Mouse (Mus musculus) ES-Bruce4 (cell line): ENCODE data around the gene Hba-a1. TPM values are rescaled to one million over a fixed set of nuclear protein-coding genes. Genes with fewer than 3 reads are reported as not detected.
A peak's percentile ranks its signal among the peaks of the same experiment; 100 is the strongest.

Experiments
- H3K27ac ChIP-seq: 2 replicates; pipeline ENCODE4 v1.5.1; 2012; ENCODE audit warnings: low read length, inconsistent platforms; ENCODE audit not compliant: insufficient read depth
- H3K27me3 ChIP-seq: 2 replicates; pipeline ENCODE4 v1.6.1; 2012; ENCODE audit warnings: mild to moderate bottlenecking, low read length, inconsistent platforms; ENCODE audit not compliant: control insufficient read depth, poor library complexity, insufficient read depth, severe bottlenecking
- H3K36me3 ChIP-seq: 2 replicates; pipeline ENCODE4 v1.6.1; 2012; ENCODE audit warnings: inconsistent platforms, mild to moderate bottlenecking, low read length, moderate library complexity; ENCODE audit not compliant: control insufficient read depth, poor library complexity, insufficient read depth, severe bottlenecking
- H3K4me1 ChIP-seq: one replicate; pipeline ENCODE4 v1.8.1; 2011; ENCODE audit warnings: low read length; ENCODE audit not compliant: control insufficient read depth, insufficient read depth
- H3K4me3 ChIP-seq: 2 replicates; pipeline ENCODE4 v1.5.1; 2011; ENCODE audit warnings: low read depth, mild to moderate bottlenecking, low read length
- H3K9ac ChIP-seq: 2 replicates; pipeline ENCODE4 v1.6.1; 2012; ENCODE audit warnings: low read depth, mild to moderate bottlenecking, inconsistent platforms; ENCODE audit not compliant: poor library complexity, severe bottlenecking
- H3K9me3 ChIP-seq: replicated peaks from 2 replicates; pipeline ENCODE4 v1.6.1; 2012; ENCODE audit warnings: mild to moderate bottlenecking, low read length, inconsistent platforms; ENCODE audit not compliant: control insufficient read depth, poor library complexity, insufficient read depth, severe bottlenecking
- CTCF ChIP-seq: IDR thresholded peaks from one replicate; pipeline ENCODE4 v1.8.1; 2011; ENCODE audit warnings: low read depth, low read length
- EP300 ChIP-seq: IDR thresholded peaks from 2 replicates; pipeline ENCODE4 v1.6.1; 2011; ENCODE audit warnings: low read depth, low read length; ENCODE audit not compliant: insufficient read depth
- POLR2A ChIP-seq: IDR thresholded peaks from one replicate; pipeline ENCODE4 v1.8.1; 2011; ENCODE audit warnings: low read length; ENCODE audit not compliant: insufficient read depth
- polyA plus RNA-seq: library from polyadenylated mRNA; stranded (reverse); fragments of >200 nt; gene quantifications from 2 replicates; pipeline ENCODE4 v1.2.4, GENCODE M21; 2011; ENCODE audit warnings: low read depth; ENCODE audit not compliant: missing spikeins, insufficient read depth, insufficient read length

Gene Hba-a1
- polyA plus RNA-seq, 1 experiment = 1.6 TPM

GRCm38 (mm10) chr11:32321196-32321565 is 37.9 kb downstream of the Hba-a1 start:
- no peak overlapping the region for H3K9ac ChIP-seq
- no peak overlapping the region for H3K4me3 ChIP-seq
- no peaks in the 10 kb centered on the region for H3K9me3 ChIP-seq
- H3K27ac ChIP-seq = no peak overlapping the region
- H3K27me3 ChIP-seq = no peaks in the 10 kb centered on the region
- no peaks in the 10 kb centered on the region for H3K4me1 ChIP-seq
- no peak for TF ChIP-seq POLR2A
- no peak for TF ChIP-seq EP300
- TF ChIP-seq CTCF = peak; percentile 99
- H3K36me3 ChIP-seq = no peaks in the 10 kb centered on the region

GRCm38 (mm10) chr11:32324609-32325008 is 41.3 kb downstream of the Hba-a1 start:
- Histone ChIP-seq H3K9ac (no peak overlapping the region), H3K9me3 (no peaks in the 10 kb centered on the region), H3K27me3 (no peaks in the 10 kb centered on the region), H3K4me1 (no peaks in the 10 kb centered on the region), H3K4me3 (no peak overlapping the region), H3K27ac (no peak overlapping the region), H3K36me3 (no peaks in the 10 kb centered on the region)
- TF ChIP-seq POLR2A (no peak), CTCF (peak; percentile 88)

- TF ChIP-seq POLR2A (no peak), EP300 (no peak), CTCF (no peak)
- H3K4me1 ChIP-seq = no peaks in the 10 kb centered on the region
- H3K4me3 ChIP-seq = no peak overlapping the region
- no peaks in the 10 kb centered on the region; the same call in 1 of the 2 replicates for H3K27me3 ChIP-seq
- no peak overlapping the region for H3K27ac ChIP-seq
- H3K9me3 ChIP-seq = no peaks in the 10 kb centered on the region
- no peaks in the 10 kb centered on the region for H3K36me3 ChIP-seq
- H3K9ac ChIP-seq = no peak overlapping the region
Observed at GRCm38 (mm10) chr11:32331075-32331474, 47.8 kb downstream of the Hba-a1 start.

- Histone ChIP-seq H3K36me3 (no peaks in the 10 kb centered on the region), H3K27me3 (no peaks in the 10 kb centered on the region; the same call in 1 of the 2 replicates), H3K4me3 (no peak overlapping the region), H3K27ac (no peak overlapping the region), H3K9ac (no peak overlapping the region), H3K9me3 (no peaks in the 10 kb centered on the region), H3K4me1 (no peaks in the 10 kb centered on the region)
- TF ChIP-seq POLR2A (no peak), CTCF (no peak), EP300 (no peak)
Observed at GRCm38 (mm10) chr11:32331861-32332260, 48.5 kb downstream of the Hba-a1 start.

GRCm38 (mm10) chr11:32333235-32333634 is 49.9 kb downstream of the Hba-a1 start:
- H3K4me1 ChIP-seq = no peaks in the 10 kb centered on the region
- H3K27me3 ChIP-seq = no peaks in the 10 kb centered on the region; the same call in 1 of the 2 replicates
- H3K9ac ChIP-seq = no peak overlapping the region
- no peak overlapping the region for H3K4me3 ChIP-seq
- no peaks in the 10 kb centered on the region for H3K9me3 ChIP-seq
- TF ChIP-seq POLR2A (no peak), EP300 (no peak), CTCF (no peak)
- H3K27ac ChIP-seq = no peak overlapping the region
- H3K36me3 ChIP-seq = no peaks in the 10 kb centered on the region

Other genes starting within 250 kb of the Hba-a1 start
- not detected in 2 replicates for gene Il9r, start 83.2 kb upstream of the Hba-a1 start, polyA plus RNA-seq
- gene Snrnp25, start 78.1 kb upstream of the Hba-a1 start, polyA plus RNA-seq = 30.4 and 32.3 TPM in 2 replicates
- gene Rhbdf1, start 61.2 kb upstream of the Hba-a1 start, polyA plus RNA-seq = 26.8 and 33.3 TPM in 2 replicates
- gene Mpg, start 57.0 kb upstream of the Hba-a1 start, polyA plus RNA-seq = 18.4 and 20.5 TPM in 2 replicates
- gene Nprl3, start 15.8 kb upstream of the Hba-a1 start, polyA plus RNA-seq = 31.5 and 31.6 TPM in 2 replicates
- not detected in 2 replicates for gene Hba-x, start 7.1 kb upstream of the Hba-a1 start, polyA plus RNA-seq
- not detected in 2 replicates for gene Hbq1b, start 3.5 kb downstream of the Hba-a1 start, polyA plus RNA-seq
- gene Hba-a2, start 13.0 kb downstream of the Hba-a1 start, polyA plus RNA-seq = 5.6 and 10.3 TPM in 2 replicates
- not detected in 2 replicates for gene Hbq1a, start 16.6 kb downstream of the Hba-a1 start, polyA plus RNA-seq
- 5.9 and 6.1 TPM in 2 replicates for gene Sh3pxd2b, start 64.3 kb downstream of the Hba-a1 start, polyA plus RNA-seq
- gene Ubtd2, start 171.9 kb downstream of the Hba-a1 start, polyA plus RNA-seq = 25.1 and 25.9 TPM in 2 replicates
- not detected in 2 replicates for gene Efcab9, start 248.6 kb downstream of the Hba-a1 start, polyA plus RNA-seq
- gene Stk10, start 249.8 kb downstream of the Hba-a1 start, polyA plus RNA-seq = 7.2 and 7.3 TPM in 2 replicates